Mouse (Mus musculus): ENCODE measurements at regions not wholly inside any gene's neighbourhood (a gene's known extent, or its start where the extent isn't known, plus 50 kb on each side); places are given as distances from the start of the nearest gene placed in this dataset.

DNA sequence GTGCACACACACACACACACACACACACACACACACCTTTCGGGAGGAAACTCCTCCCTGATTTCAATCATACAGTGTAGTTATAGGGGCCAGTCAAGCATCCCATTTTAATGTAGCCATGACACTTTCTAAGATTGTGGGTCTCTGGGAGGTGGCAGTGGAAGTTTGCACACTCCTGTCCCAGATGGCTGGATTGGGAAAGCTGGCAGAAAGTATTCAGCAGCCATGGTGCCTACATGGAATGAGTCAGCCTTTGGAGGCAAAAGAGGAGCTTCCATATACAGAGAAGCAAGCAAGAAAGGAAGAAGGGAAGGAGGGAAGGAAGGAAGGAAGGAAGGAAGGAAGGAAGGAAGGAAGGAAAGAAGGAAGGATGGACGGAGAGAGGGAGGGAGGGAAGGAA, 117.4 kb upstream of the Zfp706 start:
- TF ChIP-seq CTCF (IDR thresholded peaks at IDR 0.05; ENCODE audit: low read depth, low read length) (no peak), POLR2A (IDR thresholded peaks at IDR 0.05; ENCODE audit: borderline replicate concordance, low read depth, low read length) (no peak)

All from bone marrow macrophage, adult 2 months (primary cell).